Mouse (Mus musculus): ENCODE data around the gene Gemin5. TPM values are rescaled to one million over a fixed set of nuclear protein-coding genes. Genes with fewer than 3 reads are reported as not detected.

Gene Gemin5
- total RNA-seq, 2 experiments from 2014 or later, result 16.8 to 19.7 TPM

- intact Hi-C loops (cut with DNase I), result no loop called here
- no peak for DNase-seq (ENCODE audit: extremely low spot score in 1 of 2, low spot score in 2 of 2)
- no peak for TF ChIP-seq CTCF (IDR thresholded peaks at IDR 0.05)
- H3K27ac ChIP-seq, result no peak overlapping the region
- no peak overlapping the region for H3K4me3 ChIP-seq
Measured at GRCm38 (mm10) chr11:58125021-58125420, 43.3 kb downstream of the Gemin5 start.

DNA sequence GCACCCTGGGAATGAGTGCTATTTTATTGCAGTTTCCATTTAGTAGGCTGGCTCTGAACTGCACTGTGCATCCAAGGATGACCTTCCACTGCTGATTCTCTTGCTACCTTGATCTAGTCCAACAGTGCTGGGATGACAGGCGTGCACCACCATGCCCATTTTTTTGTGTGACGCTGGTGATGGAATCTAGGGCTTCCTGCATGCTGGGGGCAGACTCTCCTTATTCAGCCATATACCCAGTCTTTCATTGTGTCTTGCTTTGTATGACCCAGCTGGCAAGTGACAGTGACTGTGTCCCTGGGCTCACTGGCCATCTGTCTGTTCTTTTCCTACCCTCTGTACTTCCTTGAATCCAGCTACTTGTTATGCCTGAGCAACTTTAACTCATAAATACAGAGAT lies 44.6 kb downstream of the Gemin5 start:
- TF ChIP-seq CTCF (IDR thresholded peaks at IDR 0.05), result no peak
- intact Hi-C loops (cut with DNase I), result no loop called here
- no peak for DNase-seq (ENCODE audit: extremely low spot score in 1 of 2, low spot score in 2 of 2)
- Histone ChIP-seq H3K27ac (no peak overlapping the region), H3K4me3 (no peak overlapping the region)

DNA sequence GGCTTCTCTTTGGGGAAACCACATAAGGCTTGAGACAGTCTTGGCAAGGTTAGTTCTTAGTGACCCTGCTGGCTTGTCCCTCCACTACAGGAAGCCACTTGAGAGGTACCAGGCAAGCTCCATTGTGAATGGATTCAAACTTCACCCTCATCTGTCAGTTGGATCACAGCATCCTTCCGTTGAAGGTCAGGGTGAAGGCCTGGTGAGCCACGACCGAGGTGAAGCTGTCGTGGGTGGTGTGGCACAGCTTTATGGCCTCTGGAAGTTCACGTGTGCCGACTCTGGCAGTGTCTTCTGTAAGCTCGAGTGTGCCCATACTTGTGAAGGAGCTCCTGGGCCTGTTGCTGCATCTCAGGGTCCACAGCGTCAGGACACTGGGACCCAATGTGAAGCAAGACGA lies 47.0 kb downstream of the Gemin5 start:
- Histone ChIP-seq H3K4me3 (no peak overlapping the region), H3K27ac (no peak overlapping the region)
- TF ChIP-seq CTCF (IDR thresholded peaks at IDR 0.05), result no peak
- DNase-seq (ENCODE audit: extremely low spot score in 1 of 2, low spot score in 2 of 2), result no peak
- intact Hi-C loops (cut with DNase I), result no loop called here

- TF ChIP-seq CTCF (IDR thresholded peaks at IDR 0.05), result no peak
- intact Hi-C loops (cut with DNase I), result no loop called here
- DNase-seq (ENCODE audit: extremely low spot score in 1 of 2, low spot score in 2 of 2), result no peak
- H3K27ac ChIP-seq, result no peak overlapping the region
- no peak overlapping the region for H3K4me3 ChIP-seq
Measured at GRCm38 (mm10) chr11:58120655-58121054, 47.7 kb downstream of the Gemin5 start.

DNA sequence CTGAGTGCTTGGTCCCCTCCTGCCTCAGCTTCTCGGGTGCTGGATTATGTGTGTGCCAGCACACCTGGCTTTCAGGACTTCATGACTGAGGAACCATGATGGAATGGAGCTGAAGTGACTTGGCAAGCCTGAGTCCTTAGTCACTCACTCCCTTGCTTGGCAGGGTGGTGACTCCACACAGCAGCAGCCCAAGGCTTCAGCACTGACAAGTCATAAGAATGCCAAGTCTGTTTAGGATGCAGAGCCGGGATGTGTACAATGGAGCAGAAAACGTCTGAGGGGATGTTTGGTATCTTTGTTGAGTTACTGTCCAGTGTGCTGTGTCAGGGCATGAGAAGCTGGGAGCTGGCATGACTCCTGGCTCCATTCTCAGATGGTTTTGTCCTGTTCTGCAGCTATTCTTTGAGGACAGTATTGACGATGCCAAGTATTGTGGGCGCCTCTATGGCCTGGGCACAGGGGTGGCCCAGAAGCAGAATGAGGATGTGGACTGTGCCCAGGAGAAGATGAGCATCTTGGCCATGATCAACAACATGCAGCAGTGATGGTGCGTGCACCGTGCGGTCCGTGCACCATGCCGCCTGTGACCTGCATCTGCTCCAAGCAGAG lies 51.2 kb downstream of the Gemin5 start:
- no peak for TF ChIP-seq CTCF (IDR thresholded peaks at IDR 0.05)
- no peak for DNase-seq (ENCODE audit: extremely low spot score in 1 of 2, low spot score in 2 of 2)
- no peak overlapping the region for H3K27ac ChIP-seq
- intact Hi-C loops (cut with DNase I), result no loop called here
- no peak overlapping the region for H3K4me3 ChIP-seq

- Histone ChIP-seq H3K27ac (no peak overlapping the region), H3K4me3 (no peak overlapping the region)
- DNase-seq (ENCODE audit: extremely low spot score in 1 of 2, low spot score in 2 of 2), result no peak
- no peak for TF ChIP-seq CTCF (IDR thresholded peaks at IDR 0.05)
- intact Hi-C loops (cut with DNase I), result no loop called here
Measured at GRCm38 (mm10) chr11:58116560-58116959, 51.8 kb downstream of the Gemin5 start.

- intact Hi-C loops (cut with DNase I), result loop anchor here (10.0 kb wide), 2 partner anchors 197 to 303 kb away; partner anchors contain the start of genes Sap30l and Zfp692
Measured at GRCm38 (mm10) chr11:58107664-58108337, 60.5 kb downstream of the Gemin5 start.

GRCm38 (mm10) chr11:58107009-58107408 lies 61.3 kb downstream of the Gemin5 start:
- Histone ChIP-seq H3K4me3 (no peak overlapping the region), H3K27ac (no peak overlapping the region)
- DNase-seq (ENCODE audit: extremely low spot score in 1 of 2, low spot score in 2 of 2), result no peak
- TF ChIP-seq CTCF (IDR thresholded peaks at IDR 0.05), result peak; percentile 29
- intact Hi-C loops (cut with DNase I), result loop anchor here (10.0 kb wide), 2 partner anchors 198 to 302 kb away; partner anchors contain the start of genes Sap30l and Zfp692

More at GRCm38 (mm10) chr11:58107664-58108337, 60.5 kb downstream of the Gemin5 start:
- no peak overlapping the region for H3K4me3 ChIP-seq
- no peak for DNase-seq (ENCODE audit: extremely low spot score in 1 of 2, low spot score in 2 of 2)
- TF ChIP-seq CTCF (IDR thresholded peaks at IDR 0.05), result no peak
- H3K27ac ChIP-seq, result no peak overlapping the region

DNA sequence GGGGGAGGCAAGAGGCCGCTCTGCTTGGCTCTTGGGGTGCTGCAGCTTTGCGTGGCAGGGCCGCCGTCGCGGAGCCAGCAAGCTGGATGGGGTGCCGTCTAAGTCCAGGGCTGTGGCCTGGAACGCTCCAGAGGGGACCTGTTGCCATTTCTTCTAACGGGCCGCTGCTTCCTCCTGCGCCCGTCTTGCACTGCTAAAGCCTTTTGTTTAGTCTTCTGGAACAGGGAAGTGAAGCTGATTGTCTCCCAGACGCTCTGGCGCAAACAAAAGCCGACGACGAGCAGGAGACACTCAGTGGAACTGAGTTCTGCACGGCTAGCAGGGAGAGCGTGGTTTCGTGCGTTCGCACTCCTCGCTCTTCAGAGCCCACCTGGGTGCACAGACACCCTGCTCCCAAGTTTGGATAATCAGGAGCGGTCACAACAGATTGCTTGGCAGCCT lies 64.0 kb downstream of the Gemin5 start:
- H3K27ac ChIP-seq, result peak overlapping the region; percentile 81
- peak overlapping the region; percentile 95 for H3K4me3 ChIP-seq
- intact Hi-C loops (cut with DNase I), result loop anchor here (5.0 to 10.0 kb wide), 3 partner anchors 142 to 300 kb away; partner anchors contain the start of genes Sap30l and Zfp692
- no peak for DNase-seq (ENCODE audit: extremely low spot score in 1 of 2, low spot score in 2 of 2)
- TF ChIP-seq CTCF (IDR thresholded peaks at IDR 0.05), result no peak

DNA sequence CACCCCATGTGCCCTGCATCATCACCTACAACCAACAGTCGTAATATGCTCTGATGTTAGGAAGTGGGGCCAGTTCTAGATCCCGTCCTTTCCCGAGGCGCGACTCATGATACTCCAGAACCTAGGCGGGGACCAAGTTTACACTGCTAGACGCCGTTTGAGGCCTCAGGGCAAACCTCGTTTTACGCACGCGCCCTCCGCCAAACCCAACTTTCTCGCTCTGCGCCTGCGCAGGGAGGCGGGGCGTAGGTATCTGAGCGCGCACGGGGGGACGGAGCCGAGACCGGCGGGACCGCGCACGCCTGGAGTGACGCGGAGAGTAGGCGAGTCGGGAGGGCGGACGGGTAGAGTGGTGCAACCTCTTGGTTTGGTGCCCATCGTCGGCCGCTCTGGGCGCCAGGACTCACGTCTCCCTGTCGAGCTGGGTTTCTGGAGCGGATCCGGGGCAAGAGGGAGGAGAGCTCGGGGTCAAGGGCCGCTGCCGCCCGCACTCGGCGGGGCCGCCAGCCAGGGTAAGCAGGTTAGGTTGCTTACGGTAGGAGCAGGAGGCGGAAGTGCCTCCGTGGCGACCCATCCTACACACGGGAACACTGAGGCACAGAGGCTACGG lies 64.5 kb downstream of the Gemin5 start, which contains the start of gene Cnot8:
Gene Cnot8 (plus strand): TSS at position 457 of the 610 bp plus-strand sequence.
- Histone ChIP-seq H3K27ac (peak within 1 kb of the TSS; percentile 86), H3K4me3 (peak within 1 kb of the TSS; percentile 95)
- intact Hi-C loops (cut with DNase I), result loop anchor here (1.0 to 10.0 kb wide), 4 partner anchors 96 to 299 kb away; partner anchors contain the start of genes Sap30l and Zfp692
- DNase-seq (ENCODE audit: extremely low spot score in 1 of 2, low spot score in 2 of 2), result peak; percentile 99
- no peak; the same call in 1 of the 2 replicates for TF ChIP-seq CTCF (IDR thresholded peaks at IDR 0.05)

GRCm38 (mm10) chr11:58103344-58103653 lies 65.0 kb downstream of the Gemin5 start:
- intact Hi-C loops (cut with DNase I), result loop anchor here (1.0 to 10.0 kb wide), 4 partner anchors 95 to 298 kb away; partner anchors contain the start of genes Sap30l and Zfp692

More at GRCm38 (mm10) chr11:58103344-58103653, 65.0 kb downstream of the Gemin5 start:
- no peak for TF ChIP-seq CTCF (IDR thresholded peaks at IDR 0.05)
- peak overlapping the region; percentile 95 for H3K4me3 ChIP-seq
- H3K27ac ChIP-seq, result peak overlapping the region; percentile 86
- DNase-seq (ENCODE audit: extremely low spot score in 1 of 2, low spot score in 2 of 2), result peak in 1 of 2 experiments; percentile 26

All from left cerebral cortex, adult 2 months (tissue).